Mouse (Mus musculus): ENCODE results near the gene Edrf1. TPM values are rescaled to one million over a fixed set of nuclear protein-coding genes. Genes with fewer than 3 reads are reported as not detected.

The Edrf1 gene
- polyA plus RNA-seq (2016; fragmentation: Nextera tagmentation; extraction: Ambion mirVana), result 18.6 and 19.2 TPM in 2 replicates

- under 1% methylated on average over 78 of the region's 81 CpGs for WGBS (ENCODE audit: insufficient replicate concordance)
- H3K4me1 ChIP-seq, result peaks cover 12% of the 10 kb centered on the region
- peak within 1 kb of the TSS; percentile 96 for H3K4me2 ChIP-seq
- H3K4me3 ChIP-seq, result peak within 1 kb of the TSS; percentile 91
- H3K27me3 ChIP-seq (replicated peaks), result no peaks in the 10 kb centered on the region
- H3K36me3 ChIP-seq, result peaks cover 34% of the 10 kb centered on the region
- H3K9me3 ChIP-seq (replicated peaks), result no peaks in the 10 kb centered on the region
- H3K9ac ChIP-seq, result peak within 1 kb of the TSS; percentile 91
- ATAC-seq, result peak; percentile 98
- peak within 1 kb of the TSS; percentile 91 for H3K27ac ChIP-seq
Observed at GRCm38 (mm10) chr7:133637361-133638305, at the start of gene Edrf1. Gene Edrf1, plus strand, starts transcription at chr7:133637543.

- H3K4me1 ChIP-seq, result no peaks in the 10 kb centered on the region
- 0 out of 2 replicates have a peak, but pooled peaks cover 3% of the 10 kb centered on the region for H3K27me3 ChIP-seq (replicated peaks)
- H3K9ac ChIP-seq, result no peak overlapping the region
Observed at GRCm38 (mm10) chr7:133591750-133592149, 45.6 kb upstream of the Edrf1 start.

GRCm38 (mm10) chr7:133600558-133600957, 36.8 kb upstream of the Edrf1 start:
- Histone ChIP-seq H3K36me3 (no peaks in the 10 kb centered on the region), H3K4me2 (no peak overlapping the region), H3K9ac (no peak overlapping the region), H3K27me3 (replicated peaks) (no peaks in the 10 kb centered on the region), H3K27ac (no peak overlapping the region), H3K9me3 (replicated peaks) (no peaks in the 10 kb centered on the region), H3K4me3 (no peak overlapping the region), H3K4me1 (no peaks in the 10 kb centered on the region)
- ATAC-seq, result no peak
- WGBS (ENCODE audit: insufficient replicate concordance), result 47% methylated on average over 1 of the region's 1 CpGs

More at GRCm38 (mm10) chr7:133591750-133592149, 45.6 kb upstream of the Edrf1 start:
- no peaks in the 10 kb centered on the region for H3K36me3 ChIP-seq
- no peak overlapping the region for H3K4me3 ChIP-seq
- H3K4me2 ChIP-seq, result no peak overlapping the region
- WGBS (ENCODE audit: insufficient replicate concordance), result 42% methylated on average over 1 of the region's 1 CpGs
- H3K9me3 ChIP-seq (replicated peaks), result no peaks in the 10 kb centered on the region
- no peak for ATAC-seq
- H3K27ac ChIP-seq, result no peak overlapping the region

- Histone ChIP-seq H3K4me3 (no peak within 1 kb of the TSS), H3K4me2 (no peak within 1 kb of the TSS), H3K36me3 (no peaks in the 10 kb centered on the region), H3K9ac (no peak within 1 kb of the TSS), H3K27me3 (replicated peaks) (no peaks in the 10 kb centered on the region), H3K9me3 (replicated peaks) (no peaks in the 10 kb centered on the region), H3K27ac (no peak within 1 kb of the TSS), H3K4me1 (no peaks in the 10 kb centered on the region)
- no peak for ATAC-seq
- 23% methylated on average over 2 of the region's 2 CpGs for WGBS (ENCODE audit: insufficient replicate concordance)
Observed at GRCm38 (mm10) chr7:133602058-133602457, 35.3 kb upstream of the Edrf1 start, which contains the start of gene Tex36. Gene Tex36, minus strand, starts transcription at chr7:133602158.

GRCm38 (mm10) chr7:133603156-133603555, 34.2 kb upstream of the Edrf1 start:
- no peak for ATAC-seq
- no peak overlapping the region for H3K4me3 ChIP-seq
- H3K27ac ChIP-seq, result no peak overlapping the region
- WGBS (ENCODE audit: insufficient replicate concordance), result 49% methylated on average over 2 of the region's 2 CpGs
- no peak overlapping the region for H3K4me2 ChIP-seq
- H3K27me3 ChIP-seq (replicated peaks), result no peaks in the 10 kb centered on the region
- no peaks in the 10 kb centered on the region for H3K9me3 ChIP-seq (replicated peaks)
- no peaks in the 10 kb centered on the region for H3K36me3 ChIP-seq
- H3K4me1 ChIP-seq, result no peaks in the 10 kb centered on the region
- H3K9ac ChIP-seq, result no peak overlapping the region

GRCm38 (mm10) chr7:133604427-133605081, 32.8 kb upstream of the Edrf1 start:
- H3K27ac ChIP-seq, result no peak overlapping the region
- ATAC-seq, result no peak
- no peak overlapping the region for H3K4me3 ChIP-seq
- no peaks in the 10 kb centered on the region for H3K27me3 ChIP-seq (replicated peaks)
- H3K9ac ChIP-seq, result no peak overlapping the region
- H3K4me2 ChIP-seq, result no peak overlapping the region
- no peaks in the 10 kb centered on the region for H3K4me1 ChIP-seq
- H3K36me3 ChIP-seq, result no peaks in the 10 kb centered on the region
- H3K9me3 ChIP-seq (replicated peaks), result no peaks in the 10 kb centered on the region
- 68% methylated on average over 13 of the region's 13 CpGs for WGBS (ENCODE audit: insufficient replicate concordance)

- no peak overlapping the region for H3K27ac ChIP-seq
- no peaks in the 10 kb centered on the region for H3K9me3 ChIP-seq (replicated peaks)
- no peaks in the 10 kb centered on the region for H3K4me1 ChIP-seq
- ATAC-seq, result no peak
- H3K9ac ChIP-seq, result no peak overlapping the region
- no peaks in the 10 kb centered on the region for H3K27me3 ChIP-seq (replicated peaks)
- H3K36me3 ChIP-seq, result no peaks in the 10 kb centered on the region
- H3K4me3 ChIP-seq, result no peak overlapping the region
- no peak overlapping the region for H3K4me2 ChIP-seq
- WGBS (ENCODE audit: insufficient replicate concordance), result 76% methylated on average over 5 of the region's 5 CpGs
Observed at GRCm38 (mm10) chr7:133607331-133607730, 30.0 kb upstream of the Edrf1 start.

- H3K27ac ChIP-seq, result no peak overlapping the region
- H3K27me3 ChIP-seq (replicated peaks), result no peaks in the 10 kb centered on the region
- no peak for ATAC-seq
- H3K36me3 ChIP-seq, result no peaks in the 10 kb centered on the region
- H3K4me1 ChIP-seq, result no peaks in the 10 kb centered on the region
- H3K9me3 ChIP-seq (replicated peaks), result no peaks in the 10 kb centered on the region
- H3K4me2 ChIP-seq, result no peak overlapping the region
- WGBS (ENCODE audit: insufficient replicate concordance), result 64% methylated on average over 13 of the region's 13 CpGs
- no peak overlapping the region for H3K4me3 ChIP-seq
- H3K9ac ChIP-seq, result no peak overlapping the region
Observed at GRCm38 (mm10) chr7:133607883-133608575, 29.3 kb upstream of the Edrf1 start.

GRCm38 (mm10) chr7:133608631-133609340, 28.6 kb upstream of the Edrf1 start:
- Histone ChIP-seq H3K9ac (no peak overlapping the region), H3K4me3 (no peak overlapping the region), H3K9me3 (replicated peaks) (no peaks in the 10 kb centered on the region), H3K4me1 (no peaks in the 10 kb centered on the region), H3K27me3 (replicated peaks) (no peaks in the 10 kb centered on the region), H3K27ac (no peak overlapping the region), H3K4me2 (no peak overlapping the region), H3K36me3 (no peaks in the 10 kb centered on the region)
- no peak for ATAC-seq
- whole genome bisulfite sequencing (ENCODE audit: insufficient replicate concordance), result 65% methylated on average over 13 of the region's 13 CpGs

- no peaks in the 10 kb centered on the region for H3K4me1 ChIP-seq
- 64% methylated on average over 8 of the region's 8 CpGs for WGBS (ENCODE audit: insufficient replicate concordance)
- H3K27me3 ChIP-seq (replicated peaks), result no peaks in the 10 kb centered on the region
- no peaks in the 10 kb centered on the region for H3K36me3 ChIP-seq
- no peak for ATAC-seq
- no peak overlapping the region for H3K27ac ChIP-seq
- no peak overlapping the region for H3K9ac ChIP-seq
- H3K4me2 ChIP-seq, result no peak overlapping the region
- no peak overlapping the region for H3K4me3 ChIP-seq
- H3K9me3 ChIP-seq (replicated peaks), result no peaks in the 10 kb centered on the region
Observed at GRCm38 (mm10) chr7:133609585-133609984, 27.8 kb upstream of the Edrf1 start.

GRCm38 (mm10) chr7:133612981-133613380, 24.4 kb upstream of the Edrf1 start:
- WGBS (ENCODE audit: insufficient replicate concordance), result 58% methylated on average over 2 of the region's 2 CpGs
- H3K4me3 ChIP-seq, result no peak overlapping the region

More at GRCm38 (mm10) chr7:133612981-133613380, 24.4 kb upstream of the Edrf1 start:
- H3K9ac ChIP-seq, result no peak overlapping the region
- no peaks in the 10 kb centered on the region for H3K9me3 ChIP-seq (replicated peaks)
- no peaks in the 10 kb centered on the region for H3K4me1 ChIP-seq
- ATAC-seq, result no peak
- no peak overlapping the region for H3K4me2 ChIP-seq
- H3K36me3 ChIP-seq, result no peaks in the 10 kb centered on the region
- no peak overlapping the region for H3K27ac ChIP-seq
- H3K27me3 ChIP-seq (replicated peaks), result no peaks in the 10 kb centered on the region
